Mouse (Mus musculus) ES-E14 (cell line): Measurements from ENCODE around the gene Zbtb7a. TPM values are rescaled to one million over a fixed set of nuclear protein-coding genes. Genes with fewer than 3 reads are reported as not detected.
A peak's percentile ranks its signal among the peaks of the same experiment; 100 is the strongest.
"Not testable (repeated sequence)": the region's sequence is repeated elsewhere in the genome, so short reads cannot be mapped to it uniquely, and the experiment has no call there.

Experiments used
- DNase-seq: peaks from one replicate; pipeline ENCODE4 v3.0.0-alpha.2; 2013; ENCODE audit warnings: low read depth, low spot score
- H3K27ac ChIP-seq: 2 replicates; pipeline ENCODE4 v1.5.1; 2012; ENCODE audit warnings: low read depth, mild to moderate bottlenecking, low read length, moderate library complexity, mixed read lengths; ENCODE audit not compliant: poor library complexity, insufficient read depth, severe bottlenecking
- H3K36me3 ChIP-seq: 2 replicates; pipeline ENCODE4 v1.6.1; 2012; ENCODE audit warnings: mild to moderate bottlenecking, low read length, moderate library complexity, mixed read lengths; ENCODE audit not compliant: control insufficient read depth, poor library complexity, insufficient read depth, severe bottlenecking
- H3K4me1 ChIP-seq, 2 experiments: fragments of 150-350 bp in 1 of 2; sonication (generic) in 1 of 2; 2 replicates each; pipeline ENCODE4 v1.6.1; 2012; ENCODE audit warnings: low read length in 2 of 2, mild to moderate bottlenecking in 1 of 2, mixed read lengths in 1 of 2; ENCODE audit not compliant: control insufficient read depth in 2 of 2, insufficient read depth in 2 of 2, poor library complexity in 1 of 2
- H3K4me3 ChIP-seq, 2 experiments: fragments of 150-350 bp in 1 of 2; sonication (generic) in 1 of 2; 2 replicates each; pipeline ENCODE4 v1.5.1; 2012; ENCODE audit warnings: low read length in 2 of 2, low read depth in 1 of 2, mild to moderate bottlenecking in 1 of 2, mixed read lengths in 1 of 2; ENCODE audit not compliant: insufficient read depth in 1 of 2, poor library complexity in 1 of 2, severe bottlenecking in 1 of 2
- H3K9ac ChIP-seq: 2 replicates; pipeline ENCODE4 v1.6.1; 2012; ENCODE audit warnings: low read depth, mild to moderate bottlenecking, low read length, mixed read lengths; ENCODE audit not compliant: poor library complexity, insufficient read depth, severe bottlenecking
- H3K9me3 ChIP-seq: fragments of 150-350 bp; sonication (generic); 2 replicates; pipeline ENCODE4 v1.6.1; 2012; ENCODE audit warnings: low read depth, mild to moderate bottlenecking, low read length; ENCODE audit not compliant: control insufficient read depth, insufficient read depth
- CHD2 ChIP-seq: IDR thresholded peaks from 2 replicates; pipeline ENCODE4 v1.6.1; 2014; ENCODE audit warnings: mild to moderate bottlenecking, low read depth, low read length, inconsistent platforms
- HCFC1 ChIP-seq: IDR thresholded peaks from 2 replicates; pipeline ENCODE4 v1.6.1; 2012; ENCODE audit warnings: low read length, inconsistent platforms, borderline replicate concordance; ENCODE audit not compliant: insufficient read depth
- MAFK ChIP-seq: IDR thresholded peaks from 2 replicates; pipeline ENCODE4 v1.6.1; 2014; ENCODE audit warnings: mild to moderate bottlenecking, low read depth, low read length, inconsistent platforms; ENCODE audit not compliant: insufficient read depth
- ZC3H11A ChIP-seq: IDR thresholded peaks from 2 replicates; pipeline ENCODE4 v1.6.1; 2012; ENCODE audit warnings: low read depth, mild to moderate bottlenecking, inconsistent platforms, low read length, borderline replicate concordance
- ZNF384 ChIP-seq: IDR thresholded peaks from 2 replicates; pipeline ENCODE4 v1.6.1; 2012; ENCODE audit warnings: low read depth, low read length, inconsistent platforms
- in situ Hi-C, 2 experiments: fragments of 600-800 bp; cut with MboI; formaldehyde crosslinking; loops; one replicate each; pipeline ENCODE4 v1.15.1; 2025; ENCODE audit warnings: low sequenced_read_pairs in 2 of 2, inconsistent platforms in 1 of 2; ENCODE audit not compliant: unreplicated experiment in 2 of 2
- total RNA-seq: library from RNA; depleted of rRNA; stranded (reverse); fragments of 300-350 nt; gene quantifications from 2 replicates; pipeline ENCODE4 v1.2.3, GENCODE M21; 2012

The Zbtb7a gene
- total RNA-seq, 1 experiment = 15.7 TPM

DNA sequence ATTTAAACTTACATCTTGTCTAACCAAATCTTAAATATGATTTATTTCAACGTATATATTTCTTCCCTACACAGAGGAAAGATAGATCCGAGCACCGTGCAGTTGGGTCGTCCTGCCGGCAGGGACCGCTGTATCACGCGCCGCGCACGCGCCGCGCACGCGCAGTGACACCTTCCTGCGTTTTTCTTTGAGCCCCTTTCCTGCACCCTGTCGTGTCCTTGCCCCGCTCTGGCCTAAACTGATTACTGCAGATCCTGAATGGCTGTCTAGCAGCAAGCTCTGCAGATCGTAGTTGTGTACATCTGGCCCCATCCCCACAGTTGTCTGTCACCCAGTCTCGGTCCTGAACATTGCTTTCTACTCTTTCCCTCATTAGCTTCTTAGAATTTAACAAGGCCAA lies 38.1 kb downstream of the Zbtb7a start:
- no peaks in the 10 kb centered on the region for H3K9me3 ChIP-seq
- in situ Hi-C loops = no loop called here
- DNase-seq = no peak
- TF ChIP-seq HCFC1 (no peak), MAFK (no peak), ZC3H11A (no peak), ZNF384 (no peak), CHD2 (no peak)
- peak overlapping the region; percentile 32; the same call in 1 of the 2 replicates for H3K27ac ChIP-seq
- H3K36me3 ChIP-seq = peaks cover 14% of the 10 kb centered on the region
- peaks cover 4 to 6% of the 10 kb centered on the region in 2 experiments; a peak in 3 of 4 replicates for H3K4me1 ChIP-seq
- 0 out of 4 replicates have a peak overlapping the region, but pooled peaks of 1 of the 2 experiments have one; percentile 11 for H3K4me3 ChIP-seq
- H3K9ac ChIP-seq = peak overlapping the region; percentile 49; the same call in 1 of the 2 replicates

DNA sequence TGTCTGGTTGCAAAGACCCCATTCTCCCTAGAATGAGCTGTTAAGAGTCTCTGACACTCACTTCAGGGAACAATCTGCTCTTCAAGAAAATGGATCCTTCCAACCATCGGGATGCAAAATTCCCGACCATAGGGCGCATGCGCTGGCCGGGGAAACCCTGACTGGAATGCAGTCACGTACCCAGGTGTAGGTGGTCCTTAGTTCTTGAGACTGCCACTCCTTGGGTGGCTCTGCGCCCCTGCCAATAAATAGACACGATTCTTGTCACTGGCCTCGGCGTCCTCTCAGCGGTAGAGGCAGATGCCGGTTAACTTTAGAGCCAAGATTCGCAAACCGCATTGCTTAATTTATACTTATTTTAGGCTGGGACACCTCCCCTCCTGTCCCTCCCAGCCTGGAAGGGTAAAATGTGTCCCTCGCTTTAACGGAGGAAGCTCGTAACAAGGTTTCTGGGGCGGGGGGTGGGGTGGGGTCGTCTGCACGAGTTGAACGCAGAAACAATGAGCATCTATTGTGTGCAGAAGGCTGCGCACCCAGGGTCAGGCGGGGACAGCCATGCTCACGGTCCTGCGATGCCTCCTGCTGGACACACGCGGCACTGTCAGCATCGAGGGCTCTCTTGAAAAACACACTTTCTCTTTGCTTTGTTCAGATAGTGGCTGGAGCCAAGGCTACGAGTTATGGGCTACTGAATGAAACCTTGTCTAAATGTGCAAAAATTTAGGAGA lies 39.8 kb downstream of the Zbtb7a start:
- H3K27ac ChIP-seq = peak overlapping the region; percentile 87
- H3K9me3 ChIP-seq = no peaks in the 10 kb centered on the region
- peak overlapping the region; percentile 63 to 65 for H3K4me3 ChIP-seq
- in situ Hi-C loops = no loop called here
- DNase-seq = peak; percentile 83
- peaks cover 31% of the 10 kb centered on the region for H3K36me3 ChIP-seq
- H3K4me1 ChIP-seq = peaks cover under 1 to 8% of the 10 kb centered on the region in 2 experiments; a peak in 2 of 4 replicates
- peak overlapping the region; percentile 72 for H3K9ac ChIP-seq
- TF ChIP-seq ZNF384 = no peak
- TF ChIP-seq ZC3H11A = no peak
- 0 out of 2 replicates have a peak, but pooled peaks have one; percentile 7 for TF ChIP-seq MAFK
- no peak for TF ChIP-seq CHD2
- peak; percentile 14; the same call in 1 of the 2 replicates for TF ChIP-seq HCFC1

DNA sequence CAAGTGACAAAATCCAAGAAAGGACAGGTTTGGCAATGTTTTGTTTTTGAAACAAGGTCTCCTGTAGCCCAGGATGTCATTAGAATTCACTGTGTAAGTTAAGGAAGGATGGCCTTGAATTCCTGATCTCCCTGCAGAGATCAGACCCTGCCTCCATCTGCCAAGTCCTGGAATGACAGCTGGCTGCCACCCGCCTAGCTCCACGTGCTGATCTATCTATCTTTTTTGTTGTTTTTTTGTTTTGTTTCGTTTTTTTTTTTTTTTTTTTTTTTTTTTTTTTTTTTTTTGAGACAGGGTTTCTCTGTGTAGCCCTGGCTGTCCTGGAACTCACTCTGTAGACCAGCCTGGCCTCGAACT lies 40.3 kb downstream of the Zbtb7a start:
- in situ Hi-C loops, H3K4me1 ChIP-seq, H3K9ac ChIP-seq, H3K9me3 ChIP-seq, H3K27ac ChIP-seq, H3K4me3 ChIP-seq, DNase-seq: not testable (repeated sequence)
- peak; percentile 49; the same call in 1 of the 2 replicates for TF ChIP-seq ZNF384
- peaks cover 36% of the 10 kb centered on the region for H3K36me3 ChIP-seq

DNA sequence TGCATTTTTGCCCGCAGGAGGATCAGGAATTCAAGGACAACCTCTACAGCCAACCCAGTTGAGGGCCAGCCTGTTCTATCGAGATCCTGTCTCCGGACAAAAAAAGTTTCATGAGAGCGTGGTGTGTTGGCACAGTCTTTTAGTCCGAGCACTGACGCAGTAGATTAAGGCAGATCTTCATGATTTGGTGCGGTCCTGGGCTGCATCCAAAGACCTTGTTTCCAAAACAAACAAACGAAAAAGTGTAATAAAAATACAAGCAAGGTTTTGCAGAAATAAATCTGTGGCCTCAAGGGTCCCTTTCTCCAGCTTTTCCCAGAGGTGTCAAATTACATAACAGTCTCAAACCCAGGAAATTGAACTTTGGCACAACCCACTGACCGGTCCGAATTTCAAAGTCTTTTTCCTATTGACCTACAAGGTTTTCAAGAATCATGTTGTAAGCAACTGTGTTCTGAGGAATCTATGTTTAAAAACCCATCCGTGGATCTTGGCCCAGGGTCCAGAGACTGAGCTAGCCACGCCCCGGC lies 41.0 kb downstream of the Zbtb7a start:
- in situ Hi-C loops = no loop called here
- peaks cover 43% of the 10 kb centered on the region for H3K36me3 ChIP-seq
- peak overlapping the region; percentile 60 to 74 for H3K4me3 ChIP-seq
- TF ChIP-seq ZC3H11A (no peak), ZNF384 (no peak), MAFK (no peak), HCFC1 (no peak), CHD2 (no peak)
- no peak for DNase-seq
- no peak overlapping the region; the same call in 1 of the 2 replicates for H3K27ac ChIP-seq
- peaks cover 0 to 10% of the 10 kb centered on the region in 2 experiments; a peak in 2 of 4 replicates for H3K4me1 ChIP-seq
- peak overlapping the region; percentile 48; the same call in 1 of the 2 replicates for H3K9ac ChIP-seq
- H3K9me3 ChIP-seq = no peaks in the 10 kb centered on the region
